Mouse (Mus musculus): Measurements from ENCODE around the gene Sema3b.
A peak's percentile ranks its signal among the peaks of the same experiment; 100 is the strongest.

DNA sequence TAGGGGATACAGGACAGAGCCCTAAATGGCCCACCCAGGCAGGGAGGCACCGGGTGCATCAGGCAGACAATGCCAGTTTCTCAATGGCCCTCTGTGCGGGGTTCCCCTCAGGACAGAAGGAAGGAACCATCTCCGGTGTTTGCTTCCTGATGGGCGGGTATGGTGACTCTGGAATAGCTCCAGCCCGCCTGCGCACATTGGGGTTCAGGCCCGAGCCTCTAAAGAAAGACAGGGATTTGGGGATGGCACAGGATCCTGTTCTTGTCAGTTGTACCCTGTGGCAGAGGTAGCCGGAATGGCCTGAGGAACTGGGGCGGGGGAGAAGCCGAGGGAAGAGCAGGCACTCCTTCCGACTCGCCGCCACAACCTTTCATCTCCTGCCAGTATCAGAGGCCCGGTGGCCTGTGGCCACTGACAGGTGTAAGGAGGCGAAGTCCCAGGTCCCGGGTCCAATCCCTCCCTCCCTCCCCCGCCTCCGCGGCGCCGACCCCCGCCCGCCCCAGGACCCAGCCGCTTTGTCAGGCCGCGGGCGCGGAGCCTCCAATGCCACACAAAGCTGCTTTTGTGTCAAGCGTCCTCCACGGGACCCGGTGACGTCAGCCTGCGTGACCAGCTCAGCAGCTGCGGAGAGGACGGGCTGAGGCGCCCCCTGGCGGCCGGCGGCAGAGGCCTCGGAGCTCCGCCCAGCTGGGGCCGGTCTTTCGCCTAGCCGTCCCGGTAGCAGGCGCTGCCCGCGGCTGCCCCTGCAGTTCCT, 3.3 kb upstream of the Sema3b start:
- TF ChIP-seq CTCF (IDR thresholded peaks at IDR 0.05; ENCODE audit: low read depth, low read length) (peak; percentile 56), POLR2A (IDR thresholded peaks at IDR 0.05; ENCODE audit: borderline replicate concordance, low read depth, low read length) (0 out of 2 replicates have a peak, but pooled peaks have one; percentile 66)
